Mouse (Mus musculus) midbrain, embryonic 13.5 days (tissue): ENCODE results near the gene Stpg3. TPM values are rescaled to one million over a fixed set of nuclear protein-coding genes. Genes with fewer than 3 reads are reported as not detected.

ENCODE experiments used
- ATAC-seq: fragments of 200-750 bp; cut with Nextera tagmentation; 2 replicates; pipeline ENCODE4 v1.8.0; 2017; ENCODE audit warnings: mild to moderate bottlenecking, moderate TSS enrichment, moderate library complexity
- H3K27ac ChIP-seq: fragments of 300-500 bp; sonication (generic); 2 replicates; pipeline ENCODE4 v1.5.1; 2015; ENCODE audit warnings: inconsistent platforms, mild to moderate bottlenecking, moderate library complexity
- H3K27me3 ChIP-seq: fragments of 300-500 bp; sonication (generic); 2 replicates; pipeline ENCODE4 v1.6.1; 2015; ENCODE audit warnings: mild to moderate bottlenecking, inconsistent platforms
- H3K36me3 ChIP-seq: fragments of 300-500 bp; sonication (generic); 2 replicates; pipeline ENCODE4 v1.6.1; 2015; ENCODE audit warnings: mild to moderate bottlenecking, inconsistent platforms
- H3K4me1 ChIP-seq: fragments of 300-500 bp; sonication (generic); replicated peaks from 2 replicates; pipeline ENCODE4 v1.6.1; 2015; ENCODE audit warnings: inconsistent platforms
- H3K4me2 ChIP-seq: fragments of 300-500 bp; sonication (generic); replicated peaks from 2 replicates; pipeline ENCODE4 v1.6.1; 2015; ENCODE audit warnings: moderate library complexity, mild to moderate bottlenecking, inconsistent platforms
- H3K4me3 ChIP-seq: fragments of 300-500 bp; sonication (generic); replicated peaks from 2 replicates; pipeline ENCODE4 v1.5.1; 2015; ENCODE audit warnings: mild to moderate bottlenecking, inconsistent platforms
- H3K9ac ChIP-seq: fragments of 300-500 bp; sonication (generic); replicated peaks from 2 replicates; pipeline ENCODE4 v1.6.1; 2015; ENCODE audit warnings: mild to moderate bottlenecking, inconsistent platforms
- H3K9me3 ChIP-seq: fragments of 300-500 bp; sonication (generic); 2 replicates; pipeline ENCODE4 v1.6.1; 2016; ENCODE audit warnings: mild to moderate bottlenecking, inconsistent platforms
- whole genome bisulfite sequencing: fragments of 180-500 bp; shearing (Covaris S2); methylation state at CpG from one replicate; pipeline ENCODE4 v1.1.7; 2015; 5-methylcytosine and 5-hydroxymethylcytosine counted together
- polyA plus RNA-seq: library from polyadenylated mRNA; unstranded; fragments of >200 nt; fragmentation: Nextera tagmentation; extraction: Ambion mirVana; gene quantifications from 2 replicates; pipeline ENCODE4 v1.2.1, GENCODE M21; 2015

Gene Stpg3
- polyA plus RNA-seq, 1 experiment from 2014 or later, result not detected

DNA sequence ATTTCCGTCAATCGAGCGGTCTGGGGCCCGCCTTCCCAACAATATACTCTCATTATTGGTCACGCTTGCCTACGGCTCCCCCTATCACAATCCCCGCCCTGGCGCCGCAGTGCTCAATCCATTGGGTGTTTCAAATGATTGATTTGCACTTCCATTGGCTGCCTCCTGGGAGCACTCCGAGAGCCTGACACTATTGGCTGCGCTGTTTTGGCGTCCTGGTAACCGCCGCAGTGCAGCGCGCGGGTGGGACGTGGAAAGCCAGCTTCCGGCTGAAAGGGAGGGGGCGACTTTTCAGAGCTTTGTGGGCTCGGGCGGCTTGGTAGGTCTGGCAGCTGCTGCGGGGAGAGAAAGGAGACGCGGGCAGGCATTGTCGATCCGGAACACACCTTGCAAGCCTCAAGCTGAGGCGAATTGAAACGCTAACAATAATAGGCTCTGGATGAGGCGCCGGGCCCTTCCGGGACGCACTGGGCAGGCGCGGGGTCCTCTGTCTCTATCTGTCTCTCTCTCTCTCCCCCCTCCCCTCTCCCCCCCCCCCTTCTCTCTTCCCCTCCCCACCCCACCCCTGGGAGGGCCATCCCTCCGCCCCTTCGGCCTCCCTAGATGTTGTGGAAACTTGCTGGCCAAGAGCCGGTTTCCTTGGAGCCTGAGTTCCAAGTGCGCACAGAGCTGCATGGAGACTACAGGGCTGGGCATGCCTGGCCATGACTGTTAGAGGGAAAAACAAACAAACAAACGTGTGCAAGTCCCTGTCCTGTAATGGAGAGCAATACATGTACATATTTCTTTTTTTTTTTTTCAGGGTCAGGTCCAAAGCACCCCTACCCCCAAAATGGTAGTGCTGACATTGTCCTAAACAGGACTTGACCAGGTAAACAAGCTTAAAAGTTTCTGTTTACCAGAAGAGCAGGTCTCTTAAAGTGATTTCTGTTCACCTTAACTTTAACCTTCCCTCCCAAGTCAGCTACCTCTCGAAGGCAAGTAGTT, 10.6 kb upstream of the Stpg3 start:
- Histone ChIP-seq H3K4me1 (peaks cover 26% of the 10 kb centered on the region), H3K27me3 (no peaks in the 10 kb centered on the region), H3K4me2 (peak overlapping the region; percentile 55), H3K36me3 (peaks cover 13% of the 10 kb centered on the region), H3K4me3 (peak overlapping the region; percentile 48), H3K9me3 (no peaks in the 10 kb centered on the region), H3K9ac (peak overlapping the region; percentile 72), H3K27ac (peak overlapping the region; percentile 96)
- ATAC-seq, result peak; percentile 98
- 2% methylated on average over 41 of the region's 41 CpGs for WGBS

- H3K4me3 ChIP-seq, result peak within 1 kb of the TSS; percentile 89
- H3K36me3 ChIP-seq, result peaks cover 13% of the 10 kb centered on the region
- no peak for ATAC-seq
- peak within 1 kb of the TSS; percentile 94 for H3K9ac ChIP-seq
- under 1% methylated on average over 17 of the region's 17 CpGs for WGBS
- peak within 1 kb of the TSS; percentile 98 for H3K4me2 ChIP-seq
- H3K9me3 ChIP-seq, result no peaks in the 10 kb centered on the region
- H3K4me1 ChIP-seq, result peaks cover 26% of the 10 kb centered on the region
- no peaks in the 10 kb centered on the region for H3K27me3 ChIP-seq
- H3K27ac ChIP-seq, result peak within 1 kb of the TSS; percentile 96
These were observed 10.0 kb upstream of the Stpg3 start, which contains the start of gene Tubb4b for GRCm38 (mm10) chr2:25224492-25224765. Tubb4b (minus strand) TSS chr2:25224702.

DNA sequence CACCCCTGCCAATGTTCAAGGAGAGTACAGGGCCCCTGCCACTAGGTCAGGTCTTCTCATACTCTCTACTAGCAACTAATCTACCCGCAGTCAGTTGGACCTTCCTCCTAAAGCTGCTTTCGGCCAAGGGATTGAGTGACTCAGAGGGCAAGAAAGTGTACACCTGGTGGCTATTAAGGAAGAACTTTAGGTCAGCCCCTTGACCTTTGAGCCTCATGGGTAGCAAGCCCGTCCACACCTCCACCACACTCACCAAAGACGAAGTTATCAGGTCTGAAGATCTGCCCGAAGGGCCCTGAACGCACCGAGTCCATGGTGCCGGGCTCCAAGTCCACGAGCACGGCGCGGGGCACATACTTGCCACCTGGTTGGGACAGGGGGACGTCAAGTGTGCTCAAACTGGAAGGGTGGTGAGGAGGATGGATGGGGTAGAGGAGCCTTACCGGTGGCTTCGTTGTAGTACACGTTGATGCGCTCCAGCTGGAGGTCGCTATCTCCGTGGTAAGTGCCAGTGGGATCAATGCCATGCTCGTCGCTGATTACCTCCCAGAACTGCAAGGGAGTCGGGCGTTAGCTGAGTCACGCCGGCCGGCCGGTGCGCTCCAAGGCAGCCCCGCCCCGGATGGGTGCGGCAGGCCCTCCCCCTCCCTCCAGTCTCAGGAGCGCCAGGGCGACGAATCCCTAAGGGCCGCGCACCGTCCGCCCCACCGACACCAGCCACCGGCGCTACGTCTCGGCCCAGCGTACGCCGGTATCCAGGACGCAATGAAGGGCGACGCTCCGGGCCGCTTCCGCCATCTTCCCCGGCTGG, 9.4 kb upstream of the Stpg3 start:
- H3K4me1 ChIP-seq, result peaks cover 24% of the 10 kb centered on the region
- WGBS, result 3% methylated on average over 47 of the region's 53 CpGs
- H3K4me3 ChIP-seq, result peak overlapping the region; percentile 89
- H3K9ac ChIP-seq, result peak overlapping the region; percentile 94
- H3K27ac ChIP-seq, result peak overlapping the region; percentile 90
- peaks cover 13% of the 10 kb centered on the region for H3K36me3 ChIP-seq
- H3K27me3 ChIP-seq, result no peaks in the 10 kb centered on the region
- H3K4me2 ChIP-seq, result peak overlapping the region; percentile 98
- no peak; the same call in 1 of the 2 replicates for ATAC-seq
- no peaks in the 10 kb centered on the region for H3K9me3 ChIP-seq

DNA sequence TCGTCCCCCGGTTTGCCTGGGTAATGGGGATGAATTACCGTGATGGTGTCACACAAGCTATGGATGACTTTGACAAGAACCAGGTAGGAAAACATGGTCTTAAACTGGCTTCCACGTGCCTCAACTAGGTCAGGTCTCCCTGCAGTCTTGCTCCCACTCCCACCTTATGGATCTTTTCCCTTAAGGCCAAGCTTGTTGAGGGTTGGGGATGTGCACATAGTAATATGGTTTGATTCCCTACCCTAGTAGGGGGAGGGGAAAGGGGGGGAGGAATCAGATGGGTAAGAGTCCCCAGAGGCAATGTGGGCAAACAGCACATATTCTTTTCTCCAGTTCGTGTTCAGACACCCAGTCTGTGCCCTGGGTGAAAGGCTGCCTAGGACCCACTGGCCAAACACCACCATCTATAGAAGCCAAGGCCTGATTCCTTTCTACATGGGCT, 6.9 kb upstream of the Stpg3 start:
- Histone ChIP-seq H3K4me2 (no peak overlapping the region), H3K9me3 (no peaks in the 10 kb centered on the region), H3K27ac (no peak overlapping the region), H3K27me3 (no peaks in the 10 kb centered on the region), H3K36me3 (peaks cover 13% of the 10 kb centered on the region), H3K9ac (no peak overlapping the region), H3K4me1 (peaks cover 19% of the 10 kb centered on the region), H3K4me3 (no peak overlapping the region)
- no peak for ATAC-seq
- WGBS, result 72% methylated on average over 5 of the region's 5 CpGs

DNA sequence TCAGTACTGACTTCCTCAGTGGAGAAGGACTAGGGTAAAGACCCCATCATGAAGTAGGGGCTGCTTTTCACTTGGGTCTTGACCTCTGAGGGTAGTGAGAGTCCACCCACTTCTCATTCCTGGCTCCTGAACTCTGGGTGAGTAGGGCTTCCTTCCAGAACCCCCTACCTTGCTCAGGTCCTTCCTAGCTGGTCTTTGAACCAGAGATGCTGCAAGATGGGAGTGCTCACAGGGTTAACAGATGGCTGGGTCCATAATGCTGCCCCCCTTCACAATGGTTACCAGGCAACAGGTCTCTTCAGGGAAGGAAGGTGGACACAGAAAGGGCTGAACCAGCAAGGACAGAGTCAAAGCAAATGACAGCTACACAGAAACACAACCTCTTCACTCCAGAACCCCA, 4.0 kb upstream of the Stpg3 start, which contains the start of gene Fam166a:
Gene Fam166a (plus strand): TSS at position 301 of the 400 bp plus-strand sequence.
- H3K4me1 ChIP-seq, result peaks cover 10% of the 10 kb centered on the region
- H3K36me3 ChIP-seq, result peaks cover 13% of the 10 kb centered on the region
- H3K4me3 ChIP-seq, result no peak within 1 kb of the TSS
- no peaks in the 10 kb centered on the region for H3K27me3 ChIP-seq
- no peak for ATAC-seq
- H3K4me2 ChIP-seq, result no peak within 1 kb of the TSS
- no peak within 1 kb of the TSS for H3K27ac ChIP-seq
- no peaks in the 10 kb centered on the region for H3K9me3 ChIP-seq
- no peak within 1 kb of the TSS for H3K9ac ChIP-seq

DNA sequence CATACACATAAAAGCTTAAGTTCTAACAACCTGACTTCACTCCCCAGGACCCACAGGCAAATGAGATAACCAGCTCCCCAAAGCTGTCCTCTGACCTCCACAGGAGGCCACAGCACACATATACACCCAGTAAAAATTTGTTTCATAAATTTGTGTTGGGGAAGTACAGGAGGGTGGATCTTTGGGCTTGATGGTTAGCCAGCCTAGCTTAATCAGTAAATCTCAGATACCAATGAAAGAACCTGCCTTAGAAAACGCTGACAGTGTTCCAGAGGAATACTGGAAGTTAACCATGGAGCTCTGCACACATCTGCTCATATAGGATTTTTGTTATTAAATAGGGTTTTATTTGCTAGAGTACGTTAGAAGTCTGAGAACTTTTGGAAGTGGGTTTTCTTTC, 3.2 kb upstream of the Stpg3 start:
- ATAC-seq, result no peak
- Histone ChIP-seq H3K27me3 (0 out of 2 replicates have a peak, but pooled peaks cover 6% of the 10 kb centered on the region), H3K36me3 (peaks cover 13% of the 10 kb centered on the region), H3K4me1 (peaks cover 4% of the 10 kb centered on the region; the same call in 1 of the 2 replicates), H3K4me3 (no peak overlapping the region), H3K9me3 (no peaks in the 10 kb centered on the region), H3K4me2 (no peak overlapping the region), H3K27ac (no peak overlapping the region), H3K9ac (no peak overlapping the region)
- WGBS, result 66% methylated on average over 2 of the region's 2 CpGs

DNA sequence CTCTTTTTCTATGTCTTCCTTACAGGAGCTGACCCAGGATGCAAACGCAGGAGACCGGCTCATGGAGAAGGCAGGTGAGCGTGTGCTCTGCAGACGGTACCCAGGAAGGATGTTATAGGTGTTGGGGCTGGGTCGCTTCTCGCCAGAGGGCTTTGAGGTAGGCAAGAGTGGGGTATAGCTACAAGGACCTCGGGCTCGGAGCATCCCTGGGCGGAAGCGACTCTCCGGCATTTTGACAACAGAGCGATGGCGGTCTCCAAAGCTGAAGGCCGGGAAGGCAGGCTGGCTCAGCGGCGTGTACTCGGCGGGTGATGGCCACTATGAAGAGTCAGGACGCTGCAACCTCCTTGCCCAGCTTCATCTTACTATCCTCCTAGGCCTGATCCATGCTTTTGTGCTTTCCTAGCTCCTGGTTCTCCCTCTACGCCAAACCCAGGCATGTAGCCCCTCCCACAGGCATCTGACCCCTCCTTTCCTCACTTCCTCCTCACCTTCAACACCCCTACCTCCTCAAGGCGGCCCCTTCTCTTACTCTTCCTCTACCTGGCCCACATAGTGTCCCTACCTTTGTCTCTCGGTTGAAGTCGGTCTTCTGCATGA, 1.1 kb downstream of the Stpg3 start:
- peaks cover 8% of the 10 kb centered on the region for H3K36me3 ChIP-seq
- WGBS, result 69% methylated on average over 23 of the region's 23 CpGs
- H3K4me1 ChIP-seq, result peaks cover 27% of the 10 kb centered on the region
- H3K27me3 ChIP-seq, result 0 out of 2 replicates have a peak, but pooled peaks cover 6% of the 10 kb centered on the region
- no peak overlapping the region for H3K27ac ChIP-seq
- H3K4me3 ChIP-seq, result no peak overlapping the region
- ATAC-seq, result no peak
- no peak overlapping the region for H3K4me2 ChIP-seq
- no peak overlapping the region for H3K9ac ChIP-seq
- H3K9me3 ChIP-seq, result no peaks in the 10 kb centered on the region

- H3K36me3 ChIP-seq, result peaks cover 29% of the 10 kb centered on the region
- H3K4me1 ChIP-seq, result peaks cover 38% of the 10 kb centered on the region
- no peaks in the 10 kb centered on the region for H3K9me3 ChIP-seq
- peak within 1 kb of the TSS; percentile 86 for H3K9ac ChIP-seq
- peak within 1 kb of the TSS; percentile 91 for H3K4me2 ChIP-seq
- H3K27me3 ChIP-seq, result 0 out of 2 replicates have a peak, but pooled peaks cover 6% of the 10 kb centered on the region
- H3K27ac ChIP-seq, result peak within 1 kb of the TSS; percentile 86
- under 1% methylated on average over 43 of the region's 44 CpGs for WGBS
- peak; percentile 95 for ATAC-seq
- peak within 1 kb of the TSS; percentile 86 for H3K4me3 ChIP-seq
These were observed 3.2 kb downstream of the Stpg3 start, which contains the start of gene Nelfb for GRCm38 (mm10) chr2:25211121-25211670. Nelfb (minus strand) TSS chr2:25211489.

DNA sequence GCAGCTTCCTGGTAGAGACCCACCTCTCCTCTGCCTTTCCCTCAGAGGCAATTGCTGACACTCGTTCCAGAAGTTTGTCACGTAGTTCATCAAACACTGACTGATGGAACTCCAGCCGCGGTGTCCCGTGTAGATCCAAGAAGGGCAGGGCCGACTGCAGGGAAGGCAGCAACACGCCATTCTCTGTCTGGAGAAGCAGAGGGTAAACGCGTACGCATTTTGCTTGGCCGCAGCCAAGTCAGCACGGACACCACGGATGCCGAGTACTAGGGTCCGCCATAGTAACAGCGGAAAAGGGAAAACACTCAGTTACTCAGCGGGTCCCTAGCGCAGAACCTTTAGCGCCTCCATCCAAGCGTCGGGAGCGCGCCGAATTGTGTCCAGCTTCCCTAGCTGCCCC, 3.8 kb downstream of the Stpg3 start:
- peaks cover 34% of the 10 kb centered on the region for H3K36me3 ChIP-seq
- peak overlapping the region; percentile 91 for H3K4me2 ChIP-seq
- H3K4me1 ChIP-seq, result peaks cover 38% of the 10 kb centered on the region
- ATAC-seq, result no peak; the same call in 1 of the 2 replicates
- whole genome bisulfite sequencing, result 0% methylated on average over 24 of the region's 24 CpGs
- peak overlapping the region; percentile 86 for H3K27ac ChIP-seq
- H3K27me3 ChIP-seq, result 0 out of 2 replicates have a peak, but pooled peaks cover 6% of the 10 kb centered on the region
- peak overlapping the region; percentile 86 for H3K9ac ChIP-seq
- H3K4me3 ChIP-seq, result peak overlapping the region; percentile 86
- H3K9me3 ChIP-seq, result no peaks in the 10 kb centered on the region

DNA sequence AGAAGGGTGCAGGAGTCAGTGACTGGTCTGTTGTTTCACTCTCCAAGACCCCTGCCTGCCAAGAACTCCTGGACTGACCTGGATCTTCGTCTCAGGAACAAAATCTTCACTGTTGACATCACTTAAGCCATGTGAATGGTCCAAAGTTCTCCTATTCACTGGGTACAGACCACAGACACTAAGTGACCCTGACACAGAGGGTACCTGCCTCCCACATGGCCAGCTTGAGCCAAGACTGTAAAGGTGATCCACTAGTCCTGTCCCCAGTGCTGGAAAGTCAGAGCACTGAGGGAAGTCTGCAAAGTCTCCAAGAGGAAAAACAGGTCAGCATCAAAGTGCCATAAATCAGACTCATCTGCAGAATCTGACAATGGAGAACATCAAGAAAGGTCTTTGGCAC, 6.8 kb downstream of the Stpg3 start:
- Histone ChIP-seq H3K4me2 (no peak overlapping the region), H3K27me3 (no peaks in the 10 kb centered on the region), H3K27ac (no peak overlapping the region), H3K36me3 (peaks cover 63% of the 10 kb centered on the region), H3K4me3 (no peak overlapping the region), H3K4me1 (peaks cover 38% of the 10 kb centered on the region), H3K9ac (no peak overlapping the region), H3K9me3 (no peaks in the 10 kb centered on the region)
- no peak for ATAC-seq
- WGBS, result 79% methylated on average over 1 of the region's 1 CpGs

- no peaks in the 10 kb centered on the region for H3K9me3 ChIP-seq
- 63% methylated on average over 4 of the region's 4 CpGs for WGBS
- H3K4me1 ChIP-seq, result peaks cover 14% of the 10 kb centered on the region
- no peak overlapping the region for H3K9ac ChIP-seq
- H3K27ac ChIP-seq, result no peak overlapping the region
- no peak overlapping the region for H3K4me2 ChIP-seq
- no peak for ATAC-seq
- H3K27me3 ChIP-seq, result no peaks in the 10 kb centered on the region
- no peak overlapping the region for H3K4me3 ChIP-seq
- peaks cover 94% of the 10 kb centered on the region for H3K36me3 ChIP-seq
These were observed 10.7 kb downstream of the Stpg3 start for GRCm38 (mm10) chr2:25203631-25204214.
